Mouse (Mus musculus) 3T3-L1 (cell line): Measurements from ENCODE around the gene Fastk.

ENCODE experiments used
- DNase-seq: peaks from one replicate; pipeline ENCODE4 v3.0.0-alpha.2; 2015; ENCODE audit warnings: low read depth, low spot score

The Fastk gene

DNA sequence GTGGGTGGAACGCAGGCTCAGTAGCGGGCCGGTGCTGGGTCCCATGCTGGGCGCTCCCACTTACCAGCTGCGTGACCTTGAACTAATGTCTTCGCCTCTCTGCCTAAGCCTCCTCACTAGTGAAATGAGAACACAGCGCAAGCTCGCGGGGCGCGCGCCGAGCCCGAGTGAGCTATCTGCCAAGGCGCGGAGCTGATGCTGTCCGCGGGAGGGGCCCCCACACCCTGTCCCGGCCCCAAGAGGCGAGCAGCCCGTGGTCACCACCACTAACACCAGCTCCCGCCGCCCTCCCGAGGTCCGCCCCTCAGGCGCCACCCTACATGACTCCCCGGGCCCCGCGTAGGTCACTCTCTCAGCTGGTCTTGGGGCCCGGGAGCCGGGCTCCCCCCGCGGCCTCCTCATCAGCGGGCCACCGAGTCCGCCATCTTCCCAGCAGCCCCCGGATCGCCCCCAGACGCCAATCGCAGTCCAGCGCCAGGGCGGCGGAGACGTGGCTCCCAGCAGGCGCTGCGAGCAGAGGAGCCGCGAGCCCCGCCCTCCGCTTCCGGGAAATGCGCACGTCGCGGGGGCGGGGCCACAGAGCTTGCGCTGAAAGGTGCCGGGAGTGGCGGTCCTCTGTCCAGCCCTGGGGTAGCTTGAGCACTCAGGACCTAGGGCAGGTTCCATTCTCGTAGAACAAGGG is at the start of gene Fastk:
Gene Fastk, minus strand, starts transcription at position 542 of the 682 bp plus-strand sequence.
- peak; percentile 86 for DNase-seq

DNA sequence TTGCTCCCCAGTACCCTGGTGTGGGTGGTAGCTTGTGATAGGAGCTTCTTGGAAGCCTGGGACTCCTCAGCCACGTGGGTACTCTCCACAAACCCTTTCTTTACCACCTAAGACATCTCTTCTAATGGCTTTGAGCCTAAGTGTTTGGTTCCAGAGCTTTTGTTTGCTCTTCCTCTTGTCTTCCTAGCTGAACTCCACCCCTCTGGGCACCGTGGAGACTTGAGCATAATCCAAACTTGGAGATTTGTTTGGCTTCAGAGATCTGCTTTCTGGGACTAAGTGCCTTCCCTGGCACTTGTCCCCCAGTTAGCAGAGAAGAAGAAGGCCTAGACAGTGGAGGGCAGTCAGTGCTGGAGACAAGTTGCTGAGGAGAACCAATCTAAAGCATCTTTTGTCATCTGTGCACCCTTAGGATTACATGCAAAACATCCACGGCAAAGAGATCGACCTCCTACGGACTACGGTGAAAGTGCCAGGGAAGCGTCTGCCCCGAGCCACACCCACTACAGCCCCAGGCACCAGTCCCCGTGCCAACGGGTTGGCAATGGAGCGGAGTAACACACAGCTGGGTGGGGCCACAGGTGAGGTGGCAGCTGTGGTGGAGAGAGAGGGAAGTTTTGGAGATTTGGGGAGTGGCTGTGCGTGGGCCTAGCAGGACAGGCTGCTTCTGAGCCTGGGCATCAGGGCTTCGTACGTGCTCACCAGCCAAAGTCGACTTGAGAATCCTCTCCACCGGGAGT is 47.6 kb upstream of the Fastk start:
- DNase-seq, result no peak

DNA sequence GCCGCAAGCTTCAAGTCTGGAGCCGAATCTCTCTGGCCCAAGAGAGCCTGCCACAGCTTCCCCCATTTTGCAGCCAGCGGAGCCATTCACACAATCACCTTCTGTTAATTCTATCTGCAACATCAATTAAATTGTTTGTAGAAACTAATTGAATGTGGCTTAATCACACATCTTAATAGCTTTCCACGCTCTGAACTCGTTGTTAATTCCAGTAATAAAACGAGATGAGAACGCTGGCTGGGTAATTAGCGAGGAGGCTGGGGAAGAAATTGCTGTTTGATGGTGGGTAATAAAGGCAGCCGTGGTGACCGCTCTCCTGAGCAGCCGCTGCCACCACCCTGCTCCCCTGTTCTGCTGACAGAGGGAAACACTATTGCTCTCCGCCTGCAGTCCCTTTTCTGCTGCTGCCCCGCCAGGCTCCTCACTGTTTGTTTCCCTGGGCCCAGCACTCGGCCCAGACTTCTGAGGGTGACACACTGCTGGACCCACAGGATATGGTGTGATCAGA is 45.4 kb upstream of the Fastk start:
- DNase-seq, result no peak

DNA sequence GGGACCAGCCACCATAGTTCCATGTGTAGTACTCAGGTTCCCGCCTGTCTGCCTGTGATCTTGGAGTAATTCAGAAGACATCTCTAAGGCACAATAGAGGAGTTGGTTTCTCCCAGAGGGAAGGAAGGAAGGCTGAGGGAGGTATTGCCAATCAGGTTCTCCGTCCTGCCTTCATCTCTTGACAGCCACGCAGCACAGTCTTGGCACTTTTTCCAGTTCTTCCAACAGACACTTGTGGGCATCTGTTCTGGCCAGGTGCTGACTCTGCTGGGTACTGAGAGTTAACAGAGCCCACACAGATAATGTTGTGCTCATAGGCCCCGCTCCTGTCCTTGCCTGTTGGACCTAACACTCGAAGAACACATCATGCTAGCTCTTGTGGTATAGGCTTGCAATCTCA is 41.7 kb upstream of the Fastk start:
- no peak for DNase-seq

DNA sequence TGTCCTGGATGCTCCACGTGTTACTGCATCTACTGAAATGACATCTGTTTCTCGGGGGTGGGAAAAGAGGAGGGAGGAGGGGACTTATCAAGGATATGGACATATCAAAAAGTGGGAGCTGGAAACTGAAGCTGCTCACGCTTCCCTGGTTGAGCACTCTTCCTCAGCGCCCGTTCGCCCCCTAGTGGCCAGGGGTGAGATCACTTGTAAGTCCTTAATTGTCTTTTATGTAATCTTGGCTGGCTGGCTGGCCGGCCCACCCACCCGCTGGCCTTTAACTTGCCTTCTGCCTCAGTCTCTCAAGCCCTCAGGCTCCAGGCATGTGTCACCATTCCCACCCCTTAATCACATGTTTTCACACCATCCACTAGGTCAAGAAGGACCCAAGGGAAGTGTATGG is 41.0 kb upstream of the Fastk start:
- DNase-seq, result peak; percentile 95

DNA sequence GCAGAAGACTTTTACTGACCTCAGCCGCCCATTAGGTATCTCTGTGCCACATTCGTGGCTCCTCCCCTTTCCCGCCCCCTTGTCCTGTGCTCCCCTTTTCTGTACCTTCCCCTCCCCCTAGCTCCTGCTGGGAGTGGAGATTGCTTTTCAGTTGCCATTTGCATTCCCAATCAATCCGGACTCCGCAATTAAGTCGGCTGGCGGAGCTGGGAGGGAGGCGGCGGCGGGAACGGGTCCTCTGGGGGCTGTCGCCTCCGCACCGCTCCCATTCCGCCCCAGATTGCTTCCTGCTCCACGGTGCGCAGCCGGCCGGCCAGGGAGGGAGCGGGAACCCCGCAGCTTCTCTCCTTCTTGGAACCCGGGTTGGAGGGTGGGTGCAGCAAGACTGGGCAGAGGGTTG is 39.9 kb upstream of the Fastk start:
- DNase-seq, result no peak

DNA sequence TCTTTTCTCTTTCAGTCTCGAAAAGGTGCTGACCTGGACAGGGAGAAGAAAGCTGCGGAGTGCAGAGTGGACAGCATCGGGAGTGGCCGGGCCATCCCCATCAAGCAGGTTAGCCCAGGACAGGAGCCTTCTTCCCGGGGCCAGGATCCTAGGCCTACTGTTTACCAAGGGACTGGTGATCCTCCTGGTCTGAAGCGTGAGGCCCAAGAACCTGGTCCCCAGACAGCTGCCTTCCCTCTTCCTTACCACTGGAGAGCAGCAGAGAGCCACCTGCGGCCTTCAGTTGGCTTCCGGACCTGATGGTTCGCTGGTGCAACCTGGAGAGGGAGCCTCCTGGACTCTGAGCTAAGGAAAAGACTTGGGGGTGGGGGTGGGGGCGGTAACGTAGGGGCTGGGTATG is 38.2 kb upstream of the Fastk start:
- DNase-seq, result peak; percentile 80

DNA sequence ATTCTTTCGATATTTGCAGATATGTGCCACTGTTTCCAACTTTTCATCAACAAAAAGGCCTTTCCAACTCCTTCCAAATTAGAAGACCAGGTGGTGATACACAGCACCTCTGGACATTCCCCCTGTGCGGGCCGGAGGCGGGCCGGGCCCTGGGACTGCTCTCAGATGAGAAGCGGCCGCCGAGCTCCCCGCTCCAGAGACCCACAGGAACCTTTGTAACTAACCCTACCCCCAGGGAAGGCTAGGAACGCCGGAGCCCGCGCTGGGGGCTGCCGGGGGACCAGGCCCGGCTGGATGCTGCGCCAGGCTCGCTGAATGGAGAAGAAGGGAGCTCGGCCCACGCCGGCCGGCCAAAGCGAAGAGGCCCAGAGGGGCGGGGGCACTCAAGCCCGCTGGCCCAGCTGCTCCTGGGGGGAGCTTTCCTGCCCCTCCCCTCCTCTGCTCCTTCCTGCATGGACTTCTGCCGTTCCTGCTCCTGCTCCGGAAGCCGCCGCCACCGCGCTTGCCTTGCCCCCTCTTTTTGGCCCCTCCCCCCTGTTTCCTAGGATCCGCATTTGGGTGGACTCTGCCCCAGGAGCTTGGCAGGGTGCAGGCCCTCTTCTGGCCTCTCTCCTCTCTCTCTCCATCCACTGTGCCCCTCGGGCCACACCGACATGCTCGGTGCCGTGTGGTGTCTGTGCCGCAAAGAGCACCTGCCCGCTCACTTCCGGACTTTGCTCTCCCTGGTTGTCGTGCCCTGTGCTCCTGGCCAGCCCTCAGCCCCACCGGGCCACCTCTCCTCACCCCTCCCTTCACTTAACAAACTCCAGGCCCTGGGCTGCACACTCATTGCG is 37.4 kb upstream of the Fastk start:
- DNase-seq, result no peak

DNA sequence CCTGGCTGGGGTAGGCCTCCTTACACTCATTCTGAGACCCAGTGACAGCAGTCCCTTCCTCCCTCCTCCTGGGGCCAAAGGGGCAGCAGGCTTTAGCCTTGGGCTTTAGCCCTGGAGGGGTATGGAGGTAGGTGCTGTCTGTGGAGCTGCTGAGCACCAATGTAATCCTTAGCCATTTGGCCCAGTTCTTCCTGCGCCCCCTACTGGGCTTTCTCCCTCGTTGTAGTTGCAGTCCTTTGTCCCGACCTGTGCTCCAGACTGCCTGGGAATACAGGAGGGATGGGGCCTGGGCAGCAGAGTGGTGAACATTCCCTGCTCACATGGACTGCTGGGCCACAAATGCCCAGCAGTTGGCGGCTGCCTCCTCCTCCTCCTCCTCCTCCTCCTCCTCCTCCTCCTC is 36.6 kb upstream of the Fastk start:
- peak; percentile 89 for DNase-seq

DNA sequence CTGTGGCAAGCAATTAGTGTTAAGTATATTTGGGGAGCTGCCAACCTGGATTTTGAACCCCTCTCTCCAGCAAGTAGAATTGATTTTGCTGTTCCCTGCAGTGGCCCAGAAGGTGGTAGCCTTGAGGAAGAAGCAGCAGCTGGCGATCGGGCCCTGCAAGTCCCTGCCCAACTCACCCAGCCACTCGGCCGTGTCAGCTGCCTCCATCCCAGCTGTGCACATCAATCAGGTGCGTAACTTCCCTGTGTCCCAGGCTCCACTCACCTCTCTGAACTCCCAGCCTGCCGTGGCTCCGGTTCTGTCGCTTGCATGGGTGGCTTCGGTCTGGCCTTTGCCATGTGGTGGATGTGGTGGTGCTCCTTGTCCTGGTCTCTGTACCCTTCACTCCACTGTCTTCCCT is 32.8 kb upstream of the Fastk start:
- DNase-seq, result no peak

DNA sequence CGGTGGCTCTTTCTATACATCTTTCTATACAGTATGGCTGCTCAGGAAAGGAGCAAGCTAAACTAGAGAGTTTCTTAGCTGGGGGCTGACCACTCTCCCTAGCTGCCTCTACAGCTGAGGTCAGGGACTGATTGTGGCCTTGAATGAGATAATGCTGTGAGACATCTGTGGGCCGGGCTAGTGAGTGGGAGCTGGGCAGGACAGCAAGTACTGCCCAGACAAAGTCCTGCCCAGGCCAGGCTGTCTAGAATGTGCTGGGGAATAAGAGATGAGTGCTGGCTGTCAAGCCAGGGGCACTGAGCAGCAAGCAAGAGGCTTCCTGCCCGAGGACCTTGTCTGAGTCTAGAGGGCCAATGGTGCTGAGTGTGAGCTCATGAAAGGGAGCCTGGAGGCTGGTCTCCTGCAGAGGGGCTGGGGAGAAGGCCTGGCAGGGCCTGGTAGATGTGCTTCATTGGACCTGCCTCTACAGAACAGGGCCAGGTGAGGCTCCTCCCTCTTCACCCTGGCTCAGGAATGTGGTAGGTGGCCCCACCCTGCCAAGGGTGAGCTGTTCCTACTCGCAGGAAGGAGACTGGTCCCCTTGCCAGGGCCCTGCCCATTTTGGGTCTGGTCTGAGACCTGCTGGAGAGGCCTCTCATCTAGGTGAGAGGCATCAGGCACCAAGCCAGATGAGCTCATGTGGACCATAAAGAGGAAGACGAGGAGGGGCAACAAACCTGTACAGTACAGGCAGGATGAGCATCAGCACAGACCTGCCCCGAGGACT is 30.6 kb upstream of the Fastk start:
- DNase-seq, result no peak

DNA sequence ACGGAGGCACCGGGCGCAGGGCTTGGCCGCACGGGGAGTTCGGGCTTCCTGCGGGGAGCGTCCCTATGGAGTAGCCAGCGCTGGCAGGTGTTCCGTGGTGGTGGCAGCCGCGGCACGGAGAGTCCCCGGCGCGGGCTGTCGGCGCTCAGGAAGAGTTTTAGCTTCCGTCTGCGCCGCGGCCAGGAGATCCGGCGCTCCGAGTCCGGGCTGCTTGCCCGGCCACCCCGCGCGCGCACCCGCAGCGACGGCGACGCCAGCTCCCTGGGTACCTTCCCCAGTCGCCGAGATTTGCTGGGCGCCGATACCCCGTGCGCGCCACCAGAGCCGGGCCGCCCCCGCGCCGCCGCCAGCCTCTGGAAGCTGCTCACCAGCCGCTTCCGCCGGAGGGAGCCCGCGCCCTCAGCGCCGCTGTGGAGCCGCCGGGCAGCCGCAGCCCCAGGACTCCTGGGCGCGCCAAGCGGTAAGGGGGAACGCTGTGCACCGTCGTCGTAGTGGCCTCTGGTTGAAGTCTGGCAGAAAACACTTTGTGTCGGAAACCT is 29.7 kb upstream of the Fastk start:
- no peak for DNase-seq

DNA sequence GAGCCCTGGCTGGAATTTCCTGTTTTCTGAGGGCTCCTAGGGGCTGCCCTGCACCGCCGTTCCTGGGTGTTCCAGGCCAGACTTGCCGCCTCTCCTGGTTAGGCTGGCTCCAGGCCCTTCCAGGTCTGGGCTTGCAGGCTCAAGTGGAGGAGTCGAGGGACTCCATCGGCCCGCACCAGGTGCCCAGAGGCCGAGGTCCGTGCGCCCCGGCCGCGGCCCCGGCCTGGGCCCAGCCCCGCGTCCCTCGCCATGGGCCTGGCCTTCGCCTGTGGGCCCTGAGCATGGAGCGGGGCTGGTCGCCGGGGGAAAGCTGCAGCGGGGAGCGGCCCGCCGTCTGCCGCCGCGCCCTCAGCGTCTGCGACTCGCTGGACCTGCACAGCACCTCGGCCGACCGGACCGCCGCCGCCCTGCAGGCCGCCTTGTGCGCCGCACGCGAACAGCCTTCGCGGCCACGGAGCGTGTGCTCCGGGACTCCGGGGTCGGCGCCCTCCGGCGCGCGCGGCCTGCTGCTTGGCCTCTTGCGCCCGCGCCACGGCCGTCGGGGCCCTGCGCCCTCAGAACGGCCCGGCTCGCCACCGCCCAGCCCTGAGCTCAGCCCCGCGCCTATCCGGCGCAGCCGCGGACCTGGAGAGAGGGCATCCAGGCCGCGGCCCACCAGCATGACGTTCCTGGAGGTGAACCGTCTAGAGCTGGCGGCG is 29.1 kb upstream of the Fastk start:
- DNase-seq, result no peak

DNA sequence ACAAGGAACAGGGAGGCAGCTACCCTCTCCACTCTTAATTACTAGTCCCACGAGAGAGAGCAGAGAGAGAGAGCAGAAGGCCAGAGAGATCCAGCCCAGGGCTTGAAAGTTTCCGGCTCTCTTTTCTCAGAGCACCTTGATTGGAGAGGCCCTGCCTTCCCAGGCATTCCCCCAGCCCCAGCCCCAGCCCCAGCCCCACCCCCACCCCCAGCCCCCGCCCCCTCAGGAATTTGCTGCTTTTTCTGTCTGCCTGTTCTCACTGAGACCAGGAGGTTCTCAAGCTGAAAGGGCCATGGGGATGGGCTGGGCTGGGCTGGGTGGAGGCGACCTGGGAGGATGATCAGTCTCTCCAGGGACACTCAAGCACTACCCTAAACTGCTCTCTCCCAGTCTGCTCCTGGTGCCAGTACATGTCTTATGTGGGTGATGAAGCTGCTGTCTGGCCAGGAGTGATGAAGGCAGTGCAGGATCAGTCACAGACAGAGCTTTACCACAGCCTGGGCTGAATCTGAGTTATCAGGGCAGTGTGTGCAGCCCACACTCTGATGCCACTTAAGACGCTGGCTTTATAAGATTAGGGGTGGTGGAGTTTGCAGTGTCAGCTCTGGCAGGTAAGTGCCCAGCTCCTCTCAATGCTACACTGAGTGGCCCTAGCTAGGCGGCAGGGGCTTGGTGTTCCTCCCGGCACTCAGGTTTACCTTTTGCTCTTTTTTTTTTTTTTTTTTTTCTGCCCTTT is 28.0 kb upstream of the Fastk start:
- no peak for DNase-seq

DNA sequence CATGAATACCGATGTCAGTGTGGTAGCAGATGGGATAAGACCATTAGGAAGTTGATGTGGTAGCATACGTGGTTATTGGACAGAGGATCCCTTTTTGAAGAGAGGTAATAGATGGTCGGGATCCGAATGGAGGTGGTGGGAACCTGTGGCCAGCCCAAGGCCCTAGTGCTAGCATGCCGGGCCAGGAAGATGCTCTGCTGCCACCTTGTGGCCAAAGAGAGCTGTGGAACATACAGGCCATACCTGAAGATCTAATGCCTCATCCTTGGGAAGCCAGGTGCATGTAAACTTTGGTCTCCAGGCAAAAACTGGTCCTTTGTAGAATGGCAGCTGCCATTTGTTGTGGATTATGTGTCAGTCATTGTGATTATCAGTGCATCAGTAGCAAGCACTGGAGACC is 25.5 kb upstream of the Fastk start:
- DNase-seq, result peak; percentile 83

DNA sequence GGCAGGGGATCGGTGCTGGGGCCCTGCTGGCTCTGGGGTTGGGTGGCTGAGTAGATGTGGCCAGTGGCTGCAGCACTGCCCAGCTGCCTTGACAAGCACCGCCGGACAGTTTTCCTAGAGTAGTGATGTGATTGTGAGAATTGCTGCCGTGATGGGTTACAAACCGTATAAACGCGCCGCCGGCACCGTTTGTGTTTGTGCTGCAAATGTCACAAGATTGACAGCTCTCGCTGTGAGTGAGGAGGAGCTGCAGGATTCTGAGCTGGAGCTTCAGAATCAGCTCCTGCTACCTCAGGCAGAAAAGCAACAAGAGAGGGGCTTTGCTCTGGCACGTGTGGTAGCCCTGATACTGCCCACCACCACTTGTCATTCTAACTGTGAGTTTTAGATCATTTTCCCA is 21.7 kb upstream of the Fastk start:
- no peak for DNase-seq

DNA sequence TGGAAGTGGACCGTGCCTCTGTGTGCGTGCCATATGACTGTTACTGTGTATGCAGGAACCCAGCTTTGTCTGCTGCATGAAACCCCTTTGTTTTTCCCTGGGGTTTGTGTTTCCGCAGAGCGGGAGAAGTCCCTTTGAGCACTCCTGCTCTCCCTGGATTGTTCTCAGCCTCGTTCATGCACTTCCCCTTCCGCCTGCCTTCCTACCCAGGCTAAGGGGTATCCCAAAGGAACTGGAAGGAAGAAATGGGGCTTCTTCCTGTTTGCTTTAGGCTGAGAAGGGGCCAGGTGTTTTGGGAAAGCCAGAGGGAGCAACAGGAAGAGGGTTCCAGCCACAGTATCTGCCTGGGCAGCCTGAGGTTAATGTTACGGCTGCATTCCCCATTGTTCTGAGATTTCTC is 10.5 kb upstream of the Fastk start:
- no peak for DNase-seq

DNA sequence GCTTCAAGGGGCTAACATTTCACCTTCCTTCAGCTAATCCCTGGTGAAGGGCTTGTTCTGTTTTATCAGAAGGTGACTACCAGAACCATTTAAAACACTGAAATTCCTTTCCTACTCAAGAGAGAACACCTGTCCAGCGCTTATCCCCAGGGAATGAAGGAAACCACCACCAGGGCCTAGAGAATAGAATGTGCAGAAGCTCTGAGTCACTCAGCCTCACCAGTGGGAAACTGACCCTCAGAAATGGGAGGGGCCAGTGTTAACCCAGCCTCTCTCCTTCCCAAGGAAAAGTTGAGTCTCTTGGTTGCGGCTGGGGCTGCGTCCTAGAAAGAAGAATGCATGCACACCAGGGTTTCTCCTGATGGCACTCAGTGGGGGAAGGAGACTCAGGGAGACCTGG is 10.0 kb upstream of the Fastk start:
- DNase-seq, result peak; percentile 82

DNA sequence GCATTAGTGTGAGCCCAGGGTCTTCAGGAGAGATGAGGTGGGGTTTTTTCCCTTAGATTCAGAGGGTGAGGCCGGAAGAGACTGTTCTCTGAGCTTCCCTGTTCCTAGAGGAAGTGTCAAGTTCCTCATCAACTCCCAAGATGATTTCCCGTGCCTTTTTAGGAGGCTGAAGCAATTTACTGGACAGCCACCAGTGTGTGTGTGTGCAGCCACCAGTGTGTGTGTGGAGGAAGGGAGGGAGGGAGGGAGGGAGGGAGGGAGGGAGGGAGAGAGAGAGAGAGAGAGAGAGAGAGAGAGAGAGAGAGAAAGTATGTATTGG is 8.9 kb upstream of the Fastk start:
- DNase-seq, result peak; percentile 14

DNA sequence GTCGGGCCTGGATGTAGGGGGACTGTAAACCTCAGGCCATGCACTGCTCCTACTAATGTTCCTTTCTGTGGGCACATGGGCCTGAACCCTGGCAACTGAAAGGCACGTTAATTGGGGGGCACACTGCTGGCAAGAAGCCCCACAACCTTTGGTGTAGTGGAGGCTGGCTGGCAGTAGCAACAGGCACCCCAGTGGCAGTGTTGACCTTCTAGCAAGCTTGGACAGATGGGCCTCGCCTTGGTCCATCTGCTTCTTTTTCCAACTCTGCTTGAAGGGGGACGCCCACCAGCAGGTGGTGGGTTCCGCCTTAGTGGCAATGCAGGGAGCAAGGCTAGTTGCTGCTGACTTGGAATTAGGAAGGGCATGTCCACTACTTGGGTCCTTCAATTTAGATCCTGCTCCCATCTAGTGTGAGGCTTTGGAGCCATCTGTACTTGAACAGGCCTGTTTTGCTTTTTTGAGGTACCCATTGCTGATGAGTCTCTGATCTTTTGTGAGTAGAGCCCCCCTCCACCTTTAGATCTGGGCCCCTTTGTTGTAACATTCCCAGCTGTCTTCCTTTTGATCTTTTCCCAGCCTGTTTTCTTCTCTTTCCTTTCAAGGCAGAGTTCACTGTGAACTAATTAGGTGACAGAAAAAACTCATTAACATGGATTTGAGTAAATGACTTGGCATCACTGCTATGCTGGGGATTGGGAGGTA is 8.3 kb upstream of the Fastk start:
- peak; percentile 21 for DNase-seq
